28 mouse cellular contexts compared by ENCODE assay signal in the genomic region with DNA sequence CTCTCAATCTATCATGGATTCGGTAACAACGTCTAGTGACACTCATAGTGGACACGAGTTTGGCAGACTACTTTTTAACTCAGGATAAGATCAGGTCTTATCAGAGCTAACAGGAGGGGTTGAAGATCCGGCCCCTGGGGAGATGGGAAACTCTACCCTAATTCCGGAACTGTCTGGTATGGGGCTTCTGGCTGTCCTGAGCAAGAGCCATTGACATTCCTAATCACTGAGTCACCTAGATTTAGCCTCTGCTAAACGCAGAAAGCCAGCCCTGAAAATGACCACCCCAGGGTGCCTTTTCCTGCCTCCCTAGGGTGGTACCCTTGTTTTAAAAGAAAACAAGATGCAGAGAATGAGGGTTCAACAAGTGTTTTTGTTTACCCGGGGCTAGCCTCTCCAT. TPM values are rescaled to one million over a fixed set of nuclear protein-coding genes. Genes with fewer than 3 reads are reported as not detected.
A peak's percentile ranks its signal among the peaks of the same experiment; 100 is the strongest.
DNase-seq lines count a peak whose midpoint lies in the region; ATAC-seq and TF ChIP-seq lines count a peak whose summit lies in the region.
"Had no signal": no experiment of that assay in that cellular context is flagged by ENCODE, and none has a peak within 500 bp of the region (broad histone marks: within the 10 kb centered on the region; RNA-seq: fewer than 3 reads in every experiment).

No protein-coding gene starts in this region.

- no peak for DNase-seq in heart, adult 11 months
- DNase-seq in lung, embryonic 14.5 days: peak; percentile 6
- DNase-seq in lung, postnatal 25 days (ENCODE audit: low spot score): no peak
- DNase-seq in ES-CJ7 (ENCODE audit: low read depth, low spot score): peak; percentile 63
- DNase-seq in gastrocnemius, adult 8-10 months (ENCODE audit: low spot score in 2 of 2): no peak
- DNase-seq in frontal cortex, postnatal 14 days (ENCODE audit: low spot score in 2 of 2): no peak
- DNase-seq: adrenal gland, adult 8-10 months; cerebellum, adult 8-10 months; cerebellum, postnatal 25 days; gastrocnemius, postnatal 36 days; kidney, adult 11 months; kidney, postnatal 14 days; layer of hippocampus, adult 9-11 months; liver; lung, postnatal 36 days; right cerebral cortex, postnatal 14 days had no signal

- no peaks in the 10 kb centered on the region for H3K79me2 ChIP-seq in myocyte (ENCODE audit: control insufficient read depth, insufficient read depth)

- H3K27me3 ChIP-seq in heart, embryonic 11.5 days (ENCODE audit: control insufficient read depth, insufficient read depth, low read length): no peaks in the 10 kb centered on the region
- no peaks in the 10 kb centered on the region; the same call in 1 of the 2 replicates for H3K27me3 ChIP-seq in lung, embryonic 14.5 days (ENCODE audit: insufficient read depth, low read length)
- no peaks in the 10 kb centered on the region for H3K27me3 ChIP-seq in myocyte (ENCODE audit: control insufficient read depth, insufficient read depth, insufficient read length)
- H3K27me3 ChIP-seq: liver, embryonic 15.5 days; lung, embryonic 15.5 days had no signal

- TF ChIP-seq POLR2A in myocyte (IDR thresholded peaks at IDR 0.05; ENCODE audit: insufficient read length, low read depth): no peak

- H3K9ac ChIP-seq in heart, embryonic 11.5 days (ENCODE audit: low read depth, low read length): no peak overlapping the region
- no peak overlapping the region for H3K9ac ChIP-seq in lung, embryonic 14.5 days
- H3K9ac ChIP-seq: embryonic facial prominence, embryonic 15.5 days; forebrain, embryonic 12.5 days; hindbrain, embryonic 14.5 days; liver, embryonic 15.5 days; lung, embryonic 15.5 days; midbrain, embryonic 13.5 days; stomach, embryonic 15.5 days had no signal

- H3K4me2 ChIP-seq in heart, embryonic 11.5 days: no peak overlapping the region
- no peak overlapping the region for H3K4me2 ChIP-seq in lung, embryonic 14.5 days
- H3K4me2 ChIP-seq in myocyte (ENCODE audit: low read depth): peak overlapping the region; percentile 44
- H3K4me2 ChIP-seq: embryonic facial prominence, embryonic 15.5 days; forebrain, embryonic 12.5 days; hindbrain, embryonic 14.5 days; liver, embryonic 15.5 days; lung, embryonic 15.5 days; midbrain, embryonic 13.5 days; stomach, embryonic 15.5 days had no signal

- H3K9me3 ChIP-seq in heart, embryonic 11.5 days (replicated peaks; ENCODE audit: control insufficient read depth, low read length): no peaks in the 10 kb centered on the region
- H3K9me3 ChIP-seq in lung, embryonic 14.5 days (ENCODE audit: low read depth, low read length): no peaks in the 10 kb centered on the region
- H3K9me3 ChIP-seq: embryonic facial prominence, embryonic 10.5 days; embryonic facial prominence, embryonic 15.5 days; forebrain, embryonic 12.5 days; liver, embryonic 15.5 days; lung, embryonic 15.5 days; midbrain, embryonic 13.5 days; stomach, embryonic 15.5 days had no signal

- peak overlapping the region; percentile 41; the same call in 1 of the 2 replicates for H3K27ac ChIP-seq in heart, embryonic 11.5 days (ENCODE audit: low read depth, low read length)
- H3K27ac ChIP-seq in lung, embryonic 14.5 days (ENCODE audit: low read depth): no peak overlapping the region
- H3K27ac ChIP-seq: embryonic facial prominence, embryonic 10.5 days; embryonic facial prominence, embryonic 15.5 days; forebrain, embryonic 12.5 days; hindbrain, embryonic 14.5 days; liver, embryonic 15.5 days; lung, embryonic 15.5 days; midbrain, embryonic 13.5 days; stomach, embryonic 15.5 days had no signal

- no peak for TF ChIP-seq CTCF in lung, embryonic 14.5 days (IDR thresholded peaks at IDR 0.05; ENCODE audit: low read depth)

- H3K4me3 ChIP-seq in heart, embryonic 11.5 days (ENCODE audit: low read depth, low read length): no peak overlapping the region
- no peak overlapping the region for H3K4me3 ChIP-seq in lung, embryonic 14.5 days (ENCODE audit: low read depth, low read length)
- H3K4me3 ChIP-seq in myocyte: no peak overlapping the region
- H3K4me3 ChIP-seq: embryonic facial prominence, embryonic 10.5 days; embryonic facial prominence, embryonic 15.5 days; forebrain, embryonic 12.5 days; liver, embryonic 15.5 days; lung, embryonic 15.5 days; midbrain, embryonic 13.5 days; stomach, embryonic 15.5 days had no signal

- H3K36me3 ChIP-seq in heart, embryonic 11.5 days (ENCODE audit: control insufficient read depth, insufficient read depth, low read length): no peaks in the 10 kb centered on the region
- H3K36me3 ChIP-seq in lung, embryonic 14.5 days (ENCODE audit: insufficient read depth): no peaks in the 10 kb centered on the region
- H3K36me3 ChIP-seq in myocyte (ENCODE audit: control insufficient read depth, insufficient read depth): no peaks in the 10 kb centered on the region
- H3K36me3 ChIP-seq: embryonic facial prominence, embryonic 10.5 days; embryonic facial prominence, embryonic 15.5 days; forebrain, embryonic 12.5 days; liver, embryonic 15.5 days; lung, embryonic 15.5 days; midbrain, embryonic 13.5 days; stomach, embryonic 15.5 days had no signal

- WGBS in heart, embryonic 11.5 days (ENCODE audit: insufficient replicate concordance): 14% methylated on average over 7 of the region's 7 CpGs
- WGBS in lung, embryonic 14.5 days: 33% methylated on average over 7 of the region's 7 CpGs

- no peak for ATAC-seq in heart, embryonic 11.5 days (replicated peaks; ENCODE audit: insufficient number of reproducible peaks, low FRiP score, low TSS enrichment)
- ATAC-seq in lung, embryonic 14.5 days (ENCODE audit: insufficient read depth): no peak

- peaks cover 17% of the 10 kb centered on the region for H3K4me1 ChIP-seq in heart, embryonic 11.5 days (ENCODE audit: control insufficient read depth, insufficient read depth, low read length)
- no peaks in the 10 kb centered on the region for H3K4me1 ChIP-seq in lung, embryonic 14.5 days (ENCODE audit: insufficient read depth)
- H3K4me1 ChIP-seq: embryonic facial prominence, embryonic 15.5 days; liver, embryonic 15.5 days; lung, embryonic 15.5 days; stomach, embryonic 15.5 days had no signal

- no peak overlapping the region for H3ac ChIP-seq in myocyte (ENCODE audit: control insufficient read depth, insufficient read length)

TF ChIP-seq in myocyte, 11 proteins besides CTCF, POLR2A, EP300 and RAD21:
- TF ChIP-seq REST (IDR thresholded peaks at IDR 0.05; ENCODE audit: insufficient read depth, insufficient read length) (no peak), USF1 (IDR thresholded peaks at IDR 0.05; ENCODE audit: low read depth) (no peak), MAX (IDR thresholded peaks at IDR 0.05; ENCODE audit: low read depth) (no peak), TCF3 (IDR thresholded peaks at IDR 0.05; ENCODE audit: insufficient read length, low read depth) (no peak), E2F4 (IDR thresholded peaks at IDR 0.05; ENCODE audit: insufficient read depth) (no peak), CEBPB (IDR thresholded peaks at IDR 0.05; ENCODE audit: insufficient read depth, poor library complexity, severe bottlenecking) (no peak), SRF (IDR thresholded peaks at IDR 0.05; ENCODE audit: control insufficient read depth, insufficient read length, low read depth) (no peak), MYOG (IDR thresholded peaks at IDR 0.05; ENCODE audit: control insufficient read depth in 1 of 3, insufficient read depth in 1 of 3, insufficient read length in 2 of 3, low read depth in 2 of 3) (no peak), POLR2AphosphoS2 (IDR thresholded peaks at IDR 0.05; ENCODE audit: insufficient read length, low read depth) (no peak), MYOD1 (IDR thresholded peaks at IDR 0.05; ENCODE audit: control insufficient read depth in 1 of 3, insufficient read length in 2 of 3, low read depth in 2 of 3) (no peak), TCF12 (IDR thresholded peaks at IDR 0.05; ENCODE audit: insufficient read depth, poor library complexity, severe bottlenecking) (no peak)

RNA-seq across cellular contexts. Expression of a gene that starts 34.4 kb away (rescaled TPM):
- polyA plus RNA-seq in heart, embryonic 11.5 days (2014; fragmentation: Nextera tagmentation; extraction: Ambion mirVana): 1.6 TPM in 2 replicates
- 0.17 and 0.35 TPM in 2 replicates for polyA plus RNA-seq in lung, embryonic 14.5 days (2014; fragmentation: Nextera tagmentation; extraction: Ambion mirVana)
- 2.3 TPM for polyA plus RNA-seq in myocyte (2012; fragmentation: generic; extraction: Trizol)
- total RNA-seq in gastrocnemius, adult 8-10 months (2022): 1 to 10 TPM; 6.7 to 9.7 (median 7.4) TPM
- total RNA-seq: hematopoietic stem cell, adult 5-6 weeks; megakaryocyte, adult 5-6 weeks had no signal

Comparison
In these comparisons a context has a peak if more than half of its experiments do, and no peak if none do; other contexts are left out.
1. DNase-seq: peak in lung, embryonic 14.5 days (single experiment) and ES-CJ7 (single experiment); none in heart, adult 11 months (single experiment), lung, postnatal 25 days (single experiment), gastrocnemius, adult 8-10 months (0 of 2) and frontal cortex, postnatal 14 days (0 of 2).